Mouse (Mus musculus): Measurements from ENCODE around the gene Tnk2. TPM values are rescaled to one million over a fixed set of nuclear protein-coding genes. Genes with fewer than 3 reads are reported as not detected.
A peak's percentile ranks its signal among the peaks of the same experiment; 100 is the strongest.

The Tnk2 gene
- polyA plus RNA-seq, 1 experiment = 35.0 TPM

- Histone ChIP-seq H3ac (ENCODE audit: control insufficient read depth, insufficient read length) (no peak overlapping the region), H3K4me3 (no peak overlapping the region), H3K4me2 (ENCODE audit: low read depth) (peak overlapping the region; percentile 12)
These were observed 31.6 kb upstream of the Tnk2 start for GRCm38 (mm10) chr16:32612052-32612451.

GRCm38 (mm10) chr16:32613269-32613834 is 30.3 kb upstream of the Tnk2 start:
- TF ChIP-seq TCF12 (IDR thresholded peaks at IDR 0.05; ENCODE audit: insufficient read depth, poor library complexity, severe bottlenecking) (no peak), CEBPB (IDR thresholded peaks at IDR 0.05; ENCODE audit: insufficient read depth, poor library complexity, severe bottlenecking) (no peak), MYOD1 (IDR thresholded peaks at IDR 0.05; ENCODE audit: control insufficient read depth in 1 of 3, insufficient read length in 2 of 3, low read depth in 2 of 3) (no peak), SRF (IDR thresholded peaks at IDR 0.05; ENCODE audit: control insufficient read depth, insufficient read length, low read depth) (no peak), POLR2A (IDR thresholded peaks at IDR 0.05; ENCODE audit: insufficient read length, low read depth) (no peak), POLR2AphosphoS2 (IDR thresholded peaks at IDR 0.05; ENCODE audit: insufficient read length, low read depth) (no peak), E2F4 (IDR thresholded peaks at IDR 0.05; ENCODE audit: insufficient read depth) (no peak), TCF3 (IDR thresholded peaks at IDR 0.05; ENCODE audit: insufficient read length, low read depth) (no peak), REST (IDR thresholded peaks at IDR 0.05; ENCODE audit: insufficient read depth, insufficient read length) (no peak), MYOG (IDR thresholded peaks at IDR 0.05; ENCODE audit: control insufficient read depth in 1 of 3, insufficient read depth in 1 of 3, insufficient read length in 2 of 3, low read depth in 2 of 3) (no peak), USF1 (IDR thresholded peaks at IDR 0.05; ENCODE audit: low read depth) (no peak)
- no peak overlapping the region for H3K4me3 ChIP-seq
- no peaks in the 10 kb centered on the region for H3K27me3 ChIP-seq (ENCODE audit: control insufficient read depth, insufficient read depth, insufficient read length)
- no peak overlapping the region for H3ac ChIP-seq (ENCODE audit: control insufficient read depth, insufficient read length)
- H3K79me2 ChIP-seq (ENCODE audit: control insufficient read depth, insufficient read depth) = peaks cover 48% of the 10 kb centered on the region
- H3K36me3 ChIP-seq (ENCODE audit: control insufficient read depth, insufficient read depth) = peaks cover 32% of the 10 kb centered on the region
- H3K4me2 ChIP-seq (ENCODE audit: low read depth) = no peak overlapping the region

More at GRCm38 (mm10) chr16:32612052-32612451, 31.6 kb upstream of the Tnk2 start:
- Histone ChIP-seq H3K79me2 (ENCODE audit: control insufficient read depth, insufficient read depth) (peaks cover 48% of the 10 kb centered on the region), H3K36me3 (ENCODE audit: control insufficient read depth, insufficient read depth) (peaks cover 20% of the 10 kb centered on the region), H3K27me3 (ENCODE audit: control insufficient read depth, insufficient read depth, insufficient read length) (no peaks in the 10 kb centered on the region)
- TF ChIP-seq POLR2A (IDR thresholded peaks at IDR 0.05; ENCODE audit: insufficient read length, low read depth) (no peak), REST (IDR thresholded peaks at IDR 0.05; ENCODE audit: insufficient read depth, insufficient read length) (no peak), SRF (IDR thresholded peaks at IDR 0.05; ENCODE audit: control insufficient read depth, insufficient read length, low read depth) (no peak), USF1 (IDR thresholded peaks at IDR 0.05; ENCODE audit: low read depth) (no peak), CEBPB (IDR thresholded peaks at IDR 0.05; ENCODE audit: insufficient read depth, poor library complexity, severe bottlenecking) (no peak), MYOD1 (IDR thresholded peaks at IDR 0.05; ENCODE audit: control insufficient read depth in 1 of 3, insufficient read length in 2 of 3, low read depth in 2 of 3) (no peak), TCF3 (IDR thresholded peaks at IDR 0.05; ENCODE audit: insufficient read length, low read depth) (no peak), TCF12 (IDR thresholded peaks at IDR 0.05; ENCODE audit: insufficient read depth, poor library complexity, severe bottlenecking) (no peak), POLR2AphosphoS2 (IDR thresholded peaks at IDR 0.05; ENCODE audit: insufficient read length, low read depth) (no peak), E2F4 (IDR thresholded peaks at IDR 0.05; ENCODE audit: insufficient read depth) (no peak), MAX (IDR thresholded peaks at IDR 0.05; ENCODE audit: low read depth) (no peak)

GRCm38 (mm10) chr16:32614047-32614446 is 29.6 kb upstream of the Tnk2 start:
- Histone ChIP-seq H3K27me3 (ENCODE audit: control insufficient read depth, insufficient read depth, insufficient read length) (no peaks in the 10 kb centered on the region), H3K79me2 (ENCODE audit: control insufficient read depth, insufficient read depth) (peaks cover 47% of the 10 kb centered on the region), H3K36me3 (ENCODE audit: control insufficient read depth, insufficient read depth) (peaks cover 38% of the 10 kb centered on the region), H3K4me2 (ENCODE audit: low read depth) (no peak overlapping the region), H3K4me3 (no peak overlapping the region), H3ac (ENCODE audit: control insufficient read depth, insufficient read length) (no peak overlapping the region)
- no peak for TF ChIP-seq MYOG (IDR thresholded peaks at IDR 0.05; ENCODE audit: control insufficient read depth in 1 of 3, insufficient read depth in 1 of 3, insufficient read length in 2 of 3, low read depth in 2 of 3)
- no peak for TF ChIP-seq REST (IDR thresholded peaks at IDR 0.05; ENCODE audit: insufficient read depth, insufficient read length)
- no peak for TF ChIP-seq USF1 (IDR thresholded peaks at IDR 0.05; ENCODE audit: low read depth)
- TF ChIP-seq MYOD1 (IDR thresholded peaks at IDR 0.05; ENCODE audit: control insufficient read depth in 1 of 3, insufficient read length in 2 of 3, low read depth in 2 of 3) = no peak
- no peak for TF ChIP-seq E2F4 (IDR thresholded peaks at IDR 0.05; ENCODE audit: insufficient read depth)
- TF ChIP-seq POLR2AphosphoS2 (IDR thresholded peaks at IDR 0.05; ENCODE audit: insufficient read length, low read depth) = no peak
- TF ChIP-seq TCF3 (IDR thresholded peaks at IDR 0.05; ENCODE audit: insufficient read length, low read depth) = no peak
- no peak for TF ChIP-seq MAX (IDR thresholded peaks at IDR 0.05; ENCODE audit: low read depth)
- no peak for TF ChIP-seq TCF12 (IDR thresholded peaks at IDR 0.05; ENCODE audit: insufficient read depth, poor library complexity, severe bottlenecking)
- no peak for TF ChIP-seq CEBPB (IDR thresholded peaks at IDR 0.05; ENCODE audit: insufficient read depth, poor library complexity, severe bottlenecking)
- no peak for TF ChIP-seq SRF (IDR thresholded peaks at IDR 0.05; ENCODE audit: control insufficient read depth, insufficient read length, low read depth)
- no peak for TF ChIP-seq POLR2A (IDR thresholded peaks at IDR 0.05; ENCODE audit: insufficient read length, low read depth)

- Histone ChIP-seq H3ac (ENCODE audit: control insufficient read depth, insufficient read length) (no peak overlapping the region), H3K36me3 (ENCODE audit: control insufficient read depth, insufficient read depth) (peaks cover 73% of the 10 kb centered on the region), H3K79me2 (ENCODE audit: control insufficient read depth, insufficient read depth) (no peaks in the 10 kb centered on the region), H3K4me2 (ENCODE audit: low read depth) (no peak overlapping the region), H3K4me3 (no peak overlapping the region), H3K27me3 (ENCODE audit: control insufficient read depth, insufficient read depth, insufficient read length) (no peaks in the 10 kb centered on the region)
- TF ChIP-seq POLR2A (IDR thresholded peaks at IDR 0.05; ENCODE audit: insufficient read length, low read depth) (no peak), TCF12 (IDR thresholded peaks at IDR 0.05; ENCODE audit: insufficient read depth, poor library complexity, severe bottlenecking) (no peak), POLR2AphosphoS2 (IDR thresholded peaks at IDR 0.05; ENCODE audit: insufficient read length, low read depth) (no peak), MYOD1 (IDR thresholded peaks at IDR 0.05; ENCODE audit: control insufficient read depth in 1 of 3, insufficient read length in 2 of 3, low read depth in 2 of 3) (no peak), TCF3 (IDR thresholded peaks at IDR 0.05; ENCODE audit: insufficient read length, low read depth) (no peak), E2F4 (IDR thresholded peaks at IDR 0.05; ENCODE audit: insufficient read depth) (no peak), CEBPB (IDR thresholded peaks at IDR 0.05; ENCODE audit: insufficient read depth, poor library complexity, severe bottlenecking) (no peak), SRF (IDR thresholded peaks at IDR 0.05; ENCODE audit: control insufficient read depth, insufficient read length, low read depth) (no peak), MYOG (IDR thresholded peaks at IDR 0.05; ENCODE audit: control insufficient read depth in 1 of 3, insufficient read depth in 1 of 3, insufficient read length in 2 of 3, low read depth in 2 of 3) (no peak), USF1 (IDR thresholded peaks at IDR 0.05; ENCODE audit: low read depth) (no peak), REST (IDR thresholded peaks at IDR 0.05; ENCODE audit: insufficient read depth, insufficient read length) (no peak), MAX (IDR thresholded peaks at IDR 0.05; ENCODE audit: low read depth) (no peak)
These were observed 24.7 kb upstream of the Tnk2 start for GRCm38 (mm10) chr16:32618946-32619345.

Data from myocyte (in vitro differentiated cells).